Mouse (Mus musculus): ENCODE results near the gene Gpr61. TPM values are rescaled to one million over a fixed set of nuclear protein-coding genes. Genes with fewer than 3 reads are reported as not detected.

The Gpr61 gene
- polyA plus RNA-seq, 1 experiment from 2014 or later = not detected

- no peaks in the 10 kb centered on the region for H3K27me3 ChIP-seq
- H3K9ac ChIP-seq = no peak overlapping the region
- peaks cover 41% of the 10 kb centered on the region for H3K36me3 ChIP-seq
- 0 out of 2 replicates have a peak overlapping the region, but pooled peaks have one; percentile 0 for H3K27ac ChIP-seq
- DNase-seq = no peak
- ATAC-seq (ENCODE audit: low read depth) = no peak
- H3K9me3 ChIP-seq (replicated peaks) = no peaks in the 10 kb centered on the region
- H3K4me2 ChIP-seq = no peak overlapping the region
- peaks cover 58% of the 10 kb centered on the region for H3K4me1 ChIP-seq (replicated peaks)
- 30% methylated on average over 1 of the region's 1 CpGs for WGBS (ENCODE audit: insufficient replicate concordance)
- no peak overlapping the region for H3K4me3 ChIP-seq (replicated peaks)
These were observed 30.6 kb downstream of the Gpr61 start for GRCm38 (mm10) chr3:108124131-108124530.

GRCm38 (mm10) chr3:108123242-108123641 is 31.4 kb downstream of the Gpr61 start:
- DNase-seq = no peak
- no peak overlapping the region for H3K27ac ChIP-seq
- 81% methylated on average over 5 of the region's 5 CpGs for WGBS (ENCODE audit: insufficient replicate concordance)

GRCm38 (mm10) chr3:108121101-108121500 is 33.6 kb downstream of the Gpr61 start:
- no peaks in the 10 kb centered on the region for H3K9me3 ChIP-seq (replicated peaks)
- no peak for ATAC-seq (ENCODE audit: low read depth)
- H3K4me1 ChIP-seq (replicated peaks) = peaks cover 33% of the 10 kb centered on the region
- 79% methylated on average over 3 of the region's 3 CpGs for WGBS (ENCODE audit: insufficient replicate concordance)
- H3K27me3 ChIP-seq = no peaks in the 10 kb centered on the region
- no peak overlapping the region for H3K9ac ChIP-seq
- no peak overlapping the region for H3K27ac ChIP-seq
- H3K36me3 ChIP-seq = peaks cover 68% of the 10 kb centered on the region
- no peak for DNase-seq
- H3K4me3 ChIP-seq (replicated peaks) = no peak overlapping the region
- no peak overlapping the region for H3K4me2 ChIP-seq

More at GRCm38 (mm10) chr3:108123242-108123641, 31.4 kb downstream of the Gpr61 start:
- ATAC-seq (ENCODE audit: low read depth) = no peak
- no peaks in the 10 kb centered on the region for H3K27me3 ChIP-seq
- no peaks in the 10 kb centered on the region for H3K9me3 ChIP-seq (replicated peaks)
- H3K4me2 ChIP-seq = no peak overlapping the region
- H3K4me1 ChIP-seq (replicated peaks) = peaks cover 50% of the 10 kb centered on the region
- peaks cover 50% of the 10 kb centered on the region for H3K36me3 ChIP-seq
- H3K9ac ChIP-seq = no peak overlapping the region
- H3K4me3 ChIP-seq (replicated peaks) = no peak overlapping the region

- ATAC-seq (ENCODE audit: low read depth) = no peak
- Histone ChIP-seq H3K27me3 (no peaks in the 10 kb centered on the region), H3K4me1 (replicated peaks) (peaks cover 7% of the 10 kb centered on the region), H3K4me3 (replicated peaks) (no peak overlapping the region), H3K9ac (no peak overlapping the region), H3K27ac (no peak overlapping the region), H3K36me3 (peaks cover 82% of the 10 kb centered on the region), H3K4me2 (no peak overlapping the region), H3K9me3 (replicated peaks) (no peaks in the 10 kb centered on the region)
- no peak for DNase-seq
- 82% methylated on average over 6 of the region's 6 CpGs for WGBS (ENCODE audit: insufficient replicate concordance)
These were observed 37.2 kb downstream of the Gpr61 start for GRCm38 (mm10) chr3:108117465-108117864.

GRCm38 (mm10) chr3:108113591-108114289 is 40.9 kb downstream of the Gpr61 start:
- ATAC-seq (ENCODE audit: low read depth) (no peak), DNase-seq (no peak)
- Histone ChIP-seq H3K4me1 (replicated peaks) (peaks cover 4% of the 10 kb centered on the region; the same call in 1 of the 2 replicates), H3K4me2 (no peak overlapping the region), H3K27ac (no peak overlapping the region), H3K9ac (no peak overlapping the region), H3K9me3 (replicated peaks) (no peaks in the 10 kb centered on the region), H3K36me3 (peaks cover 86% of the 10 kb centered on the region), H3K27me3 (no peaks in the 10 kb centered on the region), H3K4me3 (replicated peaks) (no peak overlapping the region)
- WGBS (ENCODE audit: insufficient replicate concordance) = 86% methylated on average over 7 of the region's 7 CpGs

- Histone ChIP-seq H3K4me1 (replicated peaks) (peaks cover 5% of the 10 kb centered on the region; the same call in 1 of the 2 replicates), H3K27ac (no peak overlapping the region), H3K27me3 (no peaks in the 10 kb centered on the region), H3K4me3 (replicated peaks) (no peak overlapping the region), H3K9me3 (replicated peaks) (no peaks in the 10 kb centered on the region), H3K36me3 (peaks cover 86% of the 10 kb centered on the region), H3K4me2 (no peak overlapping the region), H3K9ac (no peak overlapping the region)
- no peak for ATAC-seq (ENCODE audit: low read depth)
- 74% methylated on average over 4 of the region's 4 CpGs for WGBS (ENCODE audit: insufficient replicate concordance)
- DNase-seq = no peak
These were observed 42.0 kb downstream of the Gpr61 start for GRCm38 (mm10) chr3:108112666-108113065.

- DNase-seq (no peak), ATAC-seq (ENCODE audit: low read depth) (no peak)
- Histone ChIP-seq H3K9me3 (replicated peaks) (no peaks in the 10 kb centered on the region), H3K9ac (no peak overlapping the region), H3K36me3 (peaks cover 84% of the 10 kb centered on the region), H3K4me2 (no peak overlapping the region), H3K4me1 (replicated peaks) (peaks cover 7% of the 10 kb centered on the region; the same call in 1 of the 2 replicates), H3K27ac (no peak overlapping the region), H3K4me3 (replicated peaks) (no peak overlapping the region), H3K27me3 (no peaks in the 10 kb centered on the region)
- 62% methylated on average over 7 of the region's 7 CpGs for WGBS (ENCODE audit: insufficient replicate concordance)
These were observed 42.4 kb downstream of the Gpr61 start for GRCm38 (mm10) chr3:108112246-108112645.

- Histone ChIP-seq H3K4me1 (replicated peaks) (peaks cover 14% of the 10 kb centered on the region), H3K27me3 (no peaks in the 10 kb centered on the region), H3K4me3 (replicated peaks) (no peak overlapping the region), H3K9ac (no peak overlapping the region), H3K9me3 (replicated peaks) (no peaks in the 10 kb centered on the region), H3K4me2 (no peak overlapping the region), H3K36me3 (peaks cover 82% of the 10 kb centered on the region), H3K27ac (no peak overlapping the region)
- WGBS (ENCODE audit: insufficient replicate concordance) = 84% methylated on average over 5 of the region's 5 CpGs
- no peak for ATAC-seq (ENCODE audit: low read depth)
- DNase-seq = no peak
These were observed 43.4 kb downstream of the Gpr61 start for GRCm38 (mm10) chr3:108111320-108111719.

GRCm38 (mm10) chr3:108105281-108105680 is 49.4 kb downstream of the Gpr61 start:
- Histone ChIP-seq H3K4me3 (replicated peaks) (no peak overlapping the region), H3K4me1 (replicated peaks) (peaks cover 37% of the 10 kb centered on the region), H3K9me3 (replicated peaks) (no peaks in the 10 kb centered on the region), H3K27ac (peak overlapping the region; percentile 77), H3K36me3 (peaks cover 44% of the 10 kb centered on the region), H3K9ac (peak overlapping the region; percentile 62), H3K4me2 (peak overlapping the region; percentile 38), H3K27me3 (no peaks in the 10 kb centered on the region)
- DNase-seq (no peak), ATAC-seq (ENCODE audit: low read depth) (peak; percentile 96)
- WGBS (ENCODE audit: insufficient replicate concordance) = 23% methylated on average over 3 of the region's 3 CpGs

- DNase-seq (no peak), ATAC-seq (ENCODE audit: low read depth) (no peak)
- WGBS (ENCODE audit: insufficient replicate concordance) = 85% methylated on average over 6 of the region's 6 CpGs
- Histone ChIP-seq H3K4me2 (no peak overlapping the region), H3K27me3 (no peaks in the 10 kb centered on the region), H3K27ac (peak overlapping the region; percentile 61; the same call in 1 of the 2 replicates), H3K9me3 (replicated peaks) (no peaks in the 10 kb centered on the region), H3K36me3 (peaks cover 16% of the 10 kb centered on the region), H3K4me3 (replicated peaks) (no peak overlapping the region), H3K9ac (no peak overlapping the region), H3K4me1 (replicated peaks) (peaks cover 66% of the 10 kb centered on the region)
These were observed 52.6 kb downstream of the Gpr61 start for GRCm38 (mm10) chr3:108102075-108102474.

- ATAC-seq (ENCODE audit: low read depth) (no peak), DNase-seq (no peak)
- Histone ChIP-seq H3K9ac (no peak overlapping the region), H3K4me3 (replicated peaks) (no peak overlapping the region), H3K9me3 (replicated peaks) (no peaks in the 10 kb centered on the region), H3K27me3 (no peaks in the 10 kb centered on the region), H3K27ac (peak overlapping the region; percentile 61), H3K4me2 (no peak overlapping the region), H3K4me1 (replicated peaks) (peaks cover 66% of the 10 kb centered on the region), H3K36me3 (peaks cover 11% of the 10 kb centered on the region)
- 60% methylated on average over 3 of the region's 3 CpGs for WGBS (ENCODE audit: insufficient replicate concordance)
These were observed 53.1 kb downstream of the Gpr61 start for GRCm38 (mm10) chr3:108101594-108101993.

All from liver, embryonic 13.5 days (tissue).